ENCODE assay signal across 9 mouse cellular contexts in genomic region chr14:120379716-120380115, GRCm38 (mm10).
DNase-seq lines count a peak whose midpoint lies in the region; ATAC-seq and TF ChIP-seq lines count a peak whose summit lies in the region.
"Had no signal": no experiment of that assay in that cellular context is flagged by ENCODE, and none has a peak within 500 bp of the region (broad histone marks: within the 10 kb centered on the region; RNA-seq: fewer than 3 reads in every experiment).

No protein-coding gene starts in this region.

- intact Hi-C loops in left cerebral cortex, postnatal 4 days (cut with DNase I) = loop anchor here (10.0 kb wide), 1 partner anchor 545 kb away; no protein-coding TSS in a partner anchor

- no peak overlapping the region for H3K4me3 ChIP-seq in heart, postnatal 0 days (ENCODE audit: low read depth, low read length)
- no peak overlapping the region for H3K4me3 ChIP-seq in lung, embryonic 14.5 days (ENCODE audit: low read depth, low read length)

- no peaks in the 10 kb centered on the region for H3K27me3 ChIP-seq in heart, postnatal 0 days (ENCODE audit: control insufficient read depth, insufficient read depth, low read length)
- no peaks in the 10 kb centered on the region for H3K27me3 ChIP-seq in lung, embryonic 14.5 days (ENCODE audit: insufficient read depth, low read length)

- no peak for TF ChIP-seq CTCF in heart, postnatal 0 days (IDR thresholded peaks at IDR 0.05; ENCODE audit: low read depth)
- no peak for TF ChIP-seq CTCF in lung, embryonic 14.5 days (IDR thresholded peaks at IDR 0.05; ENCODE audit: low read depth)

- TF ChIP-seq EP300 in heart, postnatal 0 days (IDR thresholded peaks at IDR 0.05; ENCODE audit: low read depth) = 0 out of 2 replicates have a peak, but pooled peaks have one; percentile 36

- H3K9me3 ChIP-seq in heart, postnatal 0 days (replicated peaks; ENCODE audit: control insufficient read depth, low read length) = no peaks in the 10 kb centered on the region
- no peaks in the 10 kb centered on the region for H3K9me3 ChIP-seq in lung, embryonic 14.5 days (ENCODE audit: low read depth, low read length)

- H3K4me2 ChIP-seq in heart, postnatal 0 days (ENCODE audit: low read depth, low read length) = no peak overlapping the region
- H3K4me2 ChIP-seq in lung, embryonic 14.5 days = no peak overlapping the region

- no peaks in the 10 kb centered on the region; the same call in 1 of the 2 replicates for H3K4me1 ChIP-seq in heart, postnatal 0 days (ENCODE audit: control insufficient read depth, insufficient read depth)
- H3K4me1 ChIP-seq in lung, embryonic 14.5 days (ENCODE audit: insufficient read depth) = peaks cover 31% of the 10 kb centered on the region

- 0 out of 2 replicates have a peak overlapping the region, but pooled peaks have one; percentile 43 for H3K27ac ChIP-seq in heart, postnatal 0 days (ENCODE audit: low read depth)
- peak overlapping the region; percentile 42; the same call in 1 of the 2 replicates for H3K27ac ChIP-seq in lung, embryonic 14.5 days (ENCODE audit: low read depth)
- H3K27ac ChIP-seq: liver, embryonic 14.5 days had no signal

- DNase-seq in adrenal gland, postnatal 10 days = peak; percentile 61
- no peak for DNase-seq in adrenal gland, adult (ENCODE audit: inconsistent age in 2 of 2, low spot score in 1 of 2)
- peak; percentile 34 for DNase-seq in 3T3-L1 (ENCODE audit: low read depth, low spot score)
- peak; percentile 70 for DNase-seq in heart, postnatal 0 days (ENCODE audit: low spot score)
- peak; percentile 81 for DNase-seq in lung, embryonic 14.5 days
- DNase-seq in left cerebral cortex, postnatal 4 days = no peak
- DNase-seq in c-Kit-positive CD71-positive TER-119-positive erythroid progenitor cells, embryonic 14.5 days (ENCODE audit: low spot score) = no peak
- no peak for DNase-seq in left cerebral cortex, adult 11 months (ENCODE audit: low spot score)

- H3K36me3 ChIP-seq in heart, postnatal 0 days (replicated peaks; ENCODE audit: control insufficient read depth, insufficient read depth, low read length) = peaks cover 25% of the 10 kb centered on the region
- H3K36me3 ChIP-seq in lung, embryonic 14.5 days (ENCODE audit: insufficient read depth) = peaks cover 16% of the 10 kb centered on the region

- WGBS in heart, postnatal 0 days = 54% methylated on average over 4 of the region's 4 CpGs
- WGBS in lung, embryonic 14.5 days = 36% methylated on average over 4 of the region's 4 CpGs

- no peak overlapping the region for H3K9ac ChIP-seq in heart, postnatal 0 days (replicated peaks; ENCODE audit: low read depth, low read length)
- H3K9ac ChIP-seq in lung, embryonic 14.5 days = no peak overlapping the region
- H3K9ac ChIP-seq: liver, embryonic 14.5 days had no signal

- ATAC-seq in heart, postnatal 0 days (ENCODE audit: insufficient read depth, low read depth) = peak; percentile 66
- ATAC-seq in lung, embryonic 14.5 days (ENCODE audit: insufficient read depth) = peak; percentile 85

Comparison
In these comparisons a context has a peak if more than half of its experiments do, and no peak if none do; other contexts are left out.
1. DNase-seq: peak in adrenal gland, postnatal 10 days (single experiment), 3T3-L1 (single experiment), heart, postnatal 0 days (single experiment) and lung, embryonic 14.5 days (single experiment); none in adrenal gland, adult (0 of 2), left cerebral cortex, postnatal 4 days (single experiment), c-Kit-positive CD71-positive TER-119-positive erythroid progenitor cells, embryonic 14.5 days (single experiment) and left cerebral cortex, adult 11 months (single experiment).